Mouse (Mus musculus): ENCODE data around the gene Gne.

- TF ChIP-seq POLR2A (IDR thresholded peaks at IDR 0.05; ENCODE audit: insufficient read depth, low read depth, low read length) (peak; percentile 96), CTCF (IDR thresholded peaks at IDR 0.05) (no peak), EP300 (IDR thresholded peaks at IDR 0.05; ENCODE audit: insufficient read depth, low read depth, low read length) (peak; percentile 75; the same call in 1 of the 2 replicates)
These were observed 71.3 kb downstream of the Gne start for GRCm38 (mm10) chr4:44012376-44013367.

Data from heart, adult 2 months (tissue).